Mouse (Mus musculus) liver, embryonic 13.5 days (tissue): Measurements from ENCODE around the gene Rnf103. TPM values are rescaled to one million over a fixed set of nuclear protein-coding genes. Genes with fewer than 3 reads are reported as not detected.
"Not testable (repeated sequence)": the region's sequence is repeated elsewhere in the genome, so short reads cannot be mapped to it uniquely, and the experiment has no call there.

Experiments used
- ATAC-seq: fragments of 200-750 bp; cut with Nextera tagmentation; 2 replicates; pipeline ENCODE4 v1.8.0; 2017; ENCODE audit warnings: low read depth, mild to moderate bottlenecking, moderate number of reproducible peaks, moderate library complexity
- DNase-seq: peaks from one replicate; pipeline ENCODE4 v3.0.0; 2022
- H3K27ac ChIP-seq: fragments of 300-500 bp; sonication (generic); 2 replicates; pipeline ENCODE4 v1.5.1; 2015; ENCODE audit warnings: moderate library complexity, mild to moderate bottlenecking, inconsistent platforms
- H3K27me3 ChIP-seq: fragments of 300-500 bp; sonication (generic); 2 replicates; pipeline ENCODE4 v1.6.1; 2015; ENCODE audit warnings: mild to moderate bottlenecking, inconsistent platforms
- H3K36me3 ChIP-seq: fragments of 300-500 bp; sonication (generic); 2 replicates; pipeline ENCODE4 v1.6.1; 2015; ENCODE audit warnings: mild to moderate bottlenecking, inconsistent platforms
- H3K4me1 ChIP-seq: fragments of 300-500 bp; sonication (generic); replicated peaks from 2 replicates; pipeline ENCODE4 v1.6.1; 2015; ENCODE audit warnings: inconsistent platforms
- H3K4me2 ChIP-seq: fragments of 300-500 bp; sonication (generic); 2 replicates; pipeline ENCODE4 v1.6.1; 2015; ENCODE audit warnings: inconsistent platforms, mild to moderate bottlenecking, moderate library complexity
- H3K4me3 ChIP-seq: fragments of 300-500 bp; sonication (generic); replicated peaks from 2 replicates; pipeline ENCODE4 v1.5.1; 2015; ENCODE audit warnings: mild to moderate bottlenecking, inconsistent platforms
- H3K9ac ChIP-seq: fragments of 300-500 bp; sonication (generic); 2 replicates; pipeline ENCODE4 v1.6.1; 2015; ENCODE audit warnings: mild to moderate bottlenecking, inconsistent platforms
- H3K9me3 ChIP-seq: fragments of 300-500 bp; sonication (generic); replicated peaks from 2 replicates; pipeline ENCODE4 v1.6.1; 2016; ENCODE audit warnings: inconsistent platforms
- WGBS: fragments of 180-500 bp; shearing (Covaris S2); methylation state at CpG from one replicate; pipeline ENCODE4 v1.1.7; 2015; ENCODE audit not compliant: insufficient replicate concordance; 5-methylcytosine and 5-hydroxymethylcytosine counted together
- polyA plus RNA-seq: library from polyadenylated mRNA; unstranded; fragments of >200 nt; fragmentation: Nextera tagmentation; extraction: Ambion mirVana; gene quantifications from 2 replicates; pipeline ENCODE4 v1.2.1, GENCODE M21; 2015

The Rnf103 gene
- 5.4 and 6.9 TPM in 2 replicates for polyA plus RNA-seq

DNA sequence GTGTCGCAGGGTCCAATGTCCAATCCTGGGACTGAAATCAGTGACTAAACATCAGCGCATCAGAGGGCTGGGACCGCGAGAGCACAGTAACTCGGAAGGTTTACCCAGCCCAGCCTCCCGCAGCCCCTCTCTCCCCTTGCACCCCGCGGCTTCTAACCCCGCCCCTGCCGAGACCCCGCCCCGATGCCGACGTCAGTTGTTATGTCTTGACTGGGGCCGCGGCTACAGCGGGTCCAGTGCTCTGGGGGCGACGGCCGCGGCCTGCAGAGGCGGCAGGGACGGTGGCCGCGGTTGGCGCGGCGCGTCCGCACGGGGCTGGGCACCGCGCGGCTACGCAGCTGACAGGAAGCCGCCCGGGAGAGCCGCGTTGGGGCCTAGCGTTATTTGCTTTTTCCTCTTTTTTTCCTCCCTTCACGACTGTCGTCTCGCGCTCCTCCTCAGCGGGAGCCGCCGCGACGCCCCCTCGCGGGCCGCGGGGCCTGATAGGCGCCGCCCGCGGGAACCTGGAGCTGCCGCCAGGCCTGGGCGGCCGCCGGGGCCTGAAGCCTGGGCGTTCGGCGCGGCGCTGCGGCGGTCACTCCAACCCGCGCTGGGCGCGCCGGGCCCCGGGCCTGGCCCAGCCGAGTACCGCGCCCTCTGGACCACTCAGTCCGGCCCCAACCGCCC lies at the start of gene Rnf103:
Rnf103 (plus strand) TSS at position 220 of the 666 bp plus-strand sequence.
- H3K9me3 ChIP-seq: no peaks in the 10 kb centered on the region
- DNase-seq (peak; percentile 78), ATAC-seq (peak; percentile 91)
- peaks cover 23% of the 10 kb centered on the region for H3K4me1 ChIP-seq
- H3K4me3 ChIP-seq: peak within 1 kb of the TSS; percentile 90
- H3K9ac ChIP-seq: peak within 1 kb of the TSS; percentile 96
- no peaks in the 10 kb centered on the region for H3K27me3 ChIP-seq
- 0 out of 2 replicates have a peak, but pooled peaks cover 2% of the 10 kb centered on the region for H3K36me3 ChIP-seq
- H3K27ac ChIP-seq: peak within 1 kb of the TSS; percentile 92
- under 1% methylated on average over 78 of the region's 79 CpGs for WGBS
- H3K4me2 ChIP-seq: peak within 1 kb of the TSS; percentile 95

DNA sequence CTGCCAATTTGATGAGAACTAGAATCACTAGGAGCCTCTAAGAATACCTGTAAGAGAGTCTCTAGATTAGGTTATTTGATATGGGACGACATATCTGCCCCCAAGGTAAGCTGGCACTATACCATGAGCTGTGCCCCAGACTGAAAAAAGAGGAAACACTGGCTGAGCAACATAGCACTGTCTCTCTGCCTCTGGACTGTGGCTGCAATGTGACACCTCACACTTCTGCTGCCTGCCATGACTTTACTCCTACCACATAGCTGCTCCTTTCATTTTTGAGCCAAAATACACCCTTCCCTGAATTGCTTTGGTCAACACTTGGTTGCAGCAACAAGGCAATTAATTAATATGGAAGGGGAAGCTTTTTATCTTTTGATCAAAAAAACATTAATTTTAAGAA lies 48.9 kb upstream of the Rnf103 start:
- H3K9me3 ChIP-seq: no peaks in the 10 kb centered on the region
- no peak overlapping the region for H3K4me2 ChIP-seq
- no peaks in the 10 kb centered on the region for H3K27me3 ChIP-seq
- no peak for DNase-seq
- H3K4me1 ChIP-seq: peaks cover 22% of the 10 kb centered on the region
- no peaks in the 10 kb centered on the region for H3K36me3 ChIP-seq
- H3K27ac ChIP-seq: no peak overlapping the region
- no peak overlapping the region for H3K4me3 ChIP-seq
- no peak for ATAC-seq
- 19% methylated on average over 1 of the region's 1 CpGs for WGBS
- H3K9ac ChIP-seq: no peak overlapping the region

DNA sequence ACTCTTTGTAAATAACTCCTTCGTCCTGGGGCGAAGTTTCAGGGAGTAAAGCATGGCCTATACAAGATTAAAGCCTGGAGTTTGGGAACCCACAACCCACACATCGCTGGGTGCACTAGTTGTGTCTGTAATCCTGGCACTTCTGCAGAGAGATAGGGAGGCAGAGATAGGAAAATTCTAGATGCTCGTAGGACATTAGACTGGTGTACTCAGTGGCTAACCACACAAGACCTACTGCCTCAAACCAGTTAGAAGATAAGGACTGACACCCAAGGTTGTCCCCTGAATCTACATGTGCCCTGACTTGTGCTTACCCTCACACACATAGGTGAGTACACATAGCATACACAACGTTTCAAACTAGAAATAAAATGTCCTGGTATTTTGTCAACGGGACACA lies 48.1 kb upstream of the Rnf103 start:
- H3K27me3 ChIP-seq: no peaks in the 10 kb centered on the region
- H3K36me3 ChIP-seq: no peaks in the 10 kb centered on the region
- H3K4me1 ChIP-seq: peaks cover 22% of the 10 kb centered on the region
- ATAC-seq (no peak), DNase-seq (no peak)
- WGBS: 45% methylated on average over 6 of the region's 6 CpGs
- no peak overlapping the region for H3K4me3 ChIP-seq
- H3K27ac ChIP-seq: no peak overlapping the region
- H3K4me2 ChIP-seq: no peak overlapping the region
- no peaks in the 10 kb centered on the region for H3K9me3 ChIP-seq
- no peak overlapping the region for H3K9ac ChIP-seq

DNA sequence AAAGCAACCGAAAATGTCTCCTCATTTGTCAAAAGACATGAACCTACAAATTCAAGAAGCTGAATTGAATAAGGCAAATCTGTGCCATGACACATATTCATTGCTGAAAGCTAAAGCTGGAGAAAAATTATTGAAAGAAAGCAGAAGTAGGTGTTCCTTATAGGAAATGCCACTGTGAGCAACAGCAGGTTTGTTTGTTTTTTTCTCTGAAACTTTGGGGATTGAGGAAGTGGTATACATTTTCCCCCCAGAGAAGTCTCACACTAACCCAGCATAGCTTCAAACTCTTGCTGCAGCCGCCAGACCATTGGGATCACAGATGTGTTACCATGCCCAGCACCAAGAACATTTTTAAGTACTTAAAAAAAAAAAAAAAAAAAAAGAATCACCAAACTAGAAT lies 40.9 kb upstream of the Rnf103 start:
- no peak for ATAC-seq
- WGBS: 30% methylated on average over 2 of the region's 2 CpGs
- no peaks in the 10 kb centered on the region for H3K4me1 ChIP-seq

DNA sequence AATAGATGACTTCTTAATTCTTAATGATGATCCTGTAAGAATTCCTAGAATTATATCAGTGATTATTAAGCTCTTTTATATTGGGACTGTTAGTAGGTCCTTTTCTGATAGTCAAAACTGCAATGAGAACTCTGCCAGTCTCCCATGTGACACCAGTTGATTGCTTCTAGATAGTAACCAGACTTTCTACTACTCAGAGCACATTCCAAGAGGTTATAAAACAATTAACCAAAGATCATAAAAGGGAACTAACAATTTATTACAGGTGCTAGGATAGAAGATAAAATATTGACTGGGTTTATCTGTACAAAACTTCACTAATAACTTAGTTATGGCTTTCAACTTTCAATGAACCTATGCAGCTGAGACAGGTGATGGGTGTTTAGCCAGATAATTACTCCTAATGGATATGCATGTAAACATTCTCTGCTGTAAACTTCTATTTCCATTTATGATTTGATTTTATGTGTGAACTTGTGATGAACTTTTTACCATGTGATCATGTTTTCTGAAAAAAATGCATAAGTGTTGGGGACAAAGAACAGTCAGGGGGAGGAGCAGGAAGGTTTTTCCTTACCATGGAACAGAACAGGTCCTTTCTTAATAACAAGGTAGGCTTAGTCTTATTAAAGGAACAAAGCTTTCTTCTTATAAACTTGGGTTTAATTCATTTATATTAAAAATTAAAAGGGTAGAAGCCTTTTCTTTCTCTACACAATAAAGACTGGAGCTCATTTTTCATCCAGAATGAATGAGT lies 39.5 kb upstream of the Rnf103 start:
- H3K36me3 ChIP-seq, H3K9me3 ChIP-seq, H3K4me2 ChIP-seq, H3K27me3 ChIP-seq, ATAC-seq, H3K4me1 ChIP-seq, DNase-seq, H3K4me3 ChIP-seq, H3K9ac ChIP-seq, H3K27ac ChIP-seq: not testable (repeated sequence)

More for the DNA sequence above, 40.9 kb upstream of the Rnf103 start:
- Histone ChIP-seq H3K9me3 (no peaks in the 10 kb centered on the region), H3K27ac (no peak overlapping the region), H3K27me3 (no peaks in the 10 kb centered on the region), H3K36me3 (no peaks in the 10 kb centered on the region), H3K4me3 (no peak overlapping the region), H3K4me2 (no peak overlapping the region), H3K9ac (no peak overlapping the region)
- DNase-seq: no peak

DNA sequence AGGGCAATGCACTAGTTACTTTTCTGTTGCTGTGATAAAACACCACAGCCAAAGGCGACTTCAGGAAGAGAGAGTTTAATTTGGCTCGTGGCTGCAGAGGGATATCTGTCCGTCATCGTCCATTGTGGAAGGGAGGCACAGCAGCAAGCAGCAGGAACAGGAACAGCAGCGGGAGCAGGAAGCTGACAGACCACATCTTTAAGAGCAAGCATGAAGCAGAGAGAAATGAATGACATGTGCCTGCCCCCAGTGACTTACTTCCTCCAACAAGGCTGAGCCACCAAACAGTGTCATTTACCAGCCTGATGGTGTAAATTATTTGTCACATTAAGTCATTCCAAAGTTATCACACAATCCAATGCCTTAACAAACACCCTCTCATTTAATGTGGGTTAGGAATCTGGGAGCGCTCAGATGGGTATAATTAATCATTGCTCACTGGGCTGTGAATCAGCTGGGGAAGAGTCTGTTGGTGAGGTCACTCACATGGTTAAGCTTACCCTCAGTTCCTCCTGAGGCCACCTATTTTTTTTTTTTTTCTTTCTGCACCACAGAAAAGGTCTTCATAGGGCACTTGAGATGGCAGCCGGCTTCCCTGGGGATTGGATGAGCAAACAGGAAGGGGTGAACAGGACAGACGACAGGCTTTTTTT lies 35.6 kb upstream of the Rnf103 start:
- no peak for ATAC-seq
- WGBS: 37% methylated on average over 8 of the region's 8 CpGs
- no peak overlapping the region for H3K4me2 ChIP-seq

DNA sequence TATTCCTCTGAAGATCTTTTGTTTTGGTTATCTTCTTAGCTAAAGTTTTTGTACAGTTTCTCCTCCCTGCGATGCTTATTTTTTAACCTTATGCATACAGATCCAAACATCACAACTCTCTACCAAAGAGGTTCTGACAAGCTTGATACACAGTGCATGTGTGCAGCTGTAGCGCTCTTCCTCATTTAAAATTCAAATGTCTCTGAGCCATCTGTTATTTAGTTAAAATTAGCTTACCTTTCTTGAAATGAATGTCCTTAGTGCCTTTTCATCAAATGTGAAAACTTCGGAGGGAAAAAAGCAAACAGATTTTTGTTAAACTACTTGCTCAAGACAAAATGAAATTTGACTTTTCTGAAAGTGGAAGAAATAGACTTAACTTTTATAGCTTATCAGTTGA lies 28.5 kb upstream of the Rnf103 start:
- WGBS: 74% methylated on average over 3 of the region's 3 CpGs

More for the DNA sequence above, 35.6 kb upstream of the Rnf103 start:
- Histone ChIP-seq H3K27ac (no peak overlapping the region), H3K9ac (no peak overlapping the region), H3K4me3 (no peak overlapping the region), H3K27me3 (no peaks in the 10 kb centered on the region), H3K9me3 (0 out of 2 replicates have a peak, but pooled peaks cover 4% of the 10 kb centered on the region), H3K36me3 (no peaks in the 10 kb centered on the region), H3K4me1 (no peaks in the 10 kb centered on the region)
- DNase-seq: no peak

DNA sequence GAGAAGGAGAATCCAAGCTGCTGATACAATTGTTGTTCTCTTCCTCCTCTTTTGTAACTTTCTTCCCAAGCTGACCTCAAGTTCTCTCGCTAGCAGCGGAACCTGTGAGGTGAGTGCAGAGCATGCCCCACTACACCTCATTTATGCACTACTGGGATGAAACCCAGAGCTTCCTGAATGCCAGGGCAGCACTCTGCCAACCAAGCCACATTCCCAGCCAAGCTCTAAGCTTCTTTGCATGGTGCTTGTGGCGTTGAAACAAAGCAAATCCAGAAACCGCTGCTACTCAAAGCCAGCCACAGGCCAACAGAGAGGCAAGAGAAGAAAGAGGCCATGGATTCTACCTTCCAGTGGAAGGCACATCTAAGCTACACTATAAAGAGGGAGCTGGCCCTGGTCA lies 25.9 kb upstream of the Rnf103 start:
- ATAC-seq: no peak
- Histone ChIP-seq H3K4me1 (no peaks in the 10 kb centered on the region), H3K9me3 (0 out of 2 replicates have a peak, but pooled peaks cover 2% of the 10 kb centered on the region), H3K9ac (no peak overlapping the region), H3K27ac (no peak overlapping the region), H3K4me3 (no peak overlapping the region), H3K4me2 (no peak overlapping the region), H3K36me3 (no peaks in the 10 kb centered on the region), H3K27me3 (no peaks in the 10 kb centered on the region)
- DNase-seq: no peak
- 68% methylated on average over 4 of the region's 4 CpGs for WGBS

More for the DNA sequence above, 28.5 kb upstream of the Rnf103 start:
- DNase-seq (no peak), ATAC-seq (no peak)
- no peaks in the 10 kb centered on the region for H3K4me1 ChIP-seq
- no peak overlapping the region for H3K27ac ChIP-seq
- H3K9me3 ChIP-seq: 0 out of 2 replicates have a peak, but pooled peaks cover 4% of the 10 kb centered on the region
- H3K36me3 ChIP-seq: no peaks in the 10 kb centered on the region
- H3K9ac ChIP-seq: no peak overlapping the region
- H3K27me3 ChIP-seq: no peaks in the 10 kb centered on the region
- no peak overlapping the region for H3K4me2 ChIP-seq
- H3K4me3 ChIP-seq: no peak overlapping the region

DNA sequence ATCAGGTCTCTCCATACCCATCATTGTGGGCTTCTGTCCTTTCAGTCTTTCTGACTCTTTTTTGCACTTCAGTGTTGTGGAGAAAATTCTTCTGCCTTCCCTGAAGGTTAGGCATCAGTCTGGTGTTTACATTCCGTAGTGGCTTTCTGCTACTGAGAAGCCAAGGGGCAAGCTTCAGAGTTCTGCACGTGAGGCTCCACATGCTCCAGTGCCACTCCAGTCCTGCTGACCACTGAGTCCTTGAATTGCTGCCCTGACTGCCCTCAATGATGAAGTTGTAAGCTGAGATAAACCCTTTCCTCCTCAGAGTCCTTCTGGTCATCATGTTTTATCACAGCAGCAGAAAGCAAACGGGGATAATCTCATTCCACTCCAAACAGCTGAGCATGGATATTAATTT lies 24.4 kb upstream of the Rnf103 start:
- DNase-seq (no peak), ATAC-seq (no peak)
- no peaks in the 10 kb centered on the region for H3K4me1 ChIP-seq
- no peaks in the 10 kb centered on the region for H3K36me3 ChIP-seq
- no peaks in the 10 kb centered on the region for H3K27me3 ChIP-seq
- H3K4me3 ChIP-seq: no peak overlapping the region
- no peak overlapping the region for H3K4me2 ChIP-seq
- no peak overlapping the region for H3K9ac ChIP-seq
- WGBS: 35% methylated on average over 3 of the region's 3 CpGs
- H3K27ac ChIP-seq: no peak overlapping the region
- no peaks in the 10 kb centered on the region for H3K9me3 ChIP-seq

DNA sequence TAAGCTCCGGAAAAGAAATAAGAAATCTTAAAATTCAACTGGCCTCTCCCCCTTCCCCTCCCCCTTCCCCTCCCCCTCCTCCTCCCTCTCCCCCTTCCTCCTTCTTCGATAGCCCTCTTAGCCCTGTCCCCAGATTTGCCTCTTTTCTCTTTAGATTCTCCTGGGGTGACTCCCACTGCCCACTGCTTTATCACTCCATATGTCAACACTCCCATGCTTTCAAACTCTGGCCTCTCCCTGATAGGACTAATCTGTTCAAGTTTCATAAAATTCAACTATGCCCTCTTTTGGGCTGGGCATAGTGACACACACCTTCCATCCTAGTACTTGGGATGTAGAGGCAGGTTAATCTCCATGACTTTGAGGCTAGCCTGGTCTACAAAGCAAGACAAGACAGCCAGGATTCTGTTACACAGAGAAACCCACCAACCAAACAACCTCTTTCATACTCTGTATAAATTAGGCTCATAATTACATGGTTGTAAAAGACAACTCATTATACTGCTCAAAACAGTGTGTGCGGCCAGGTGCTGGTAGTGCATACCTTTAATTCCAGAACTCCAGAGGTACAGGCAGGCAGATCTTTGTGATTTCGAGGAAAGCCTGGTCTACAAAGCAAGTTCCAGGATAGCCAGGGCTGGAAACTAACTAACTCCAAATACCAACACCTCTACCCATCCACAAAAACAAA lies 21.7 kb upstream of the Rnf103 start:
- 61% methylated on average over 4 of the region's 4 CpGs for WGBS
- 0 out of 2 replicates have a peak, but pooled peaks cover 4% of the 10 kb centered on the region for H3K4me1 ChIP-seq
- no peak overlapping the region for H3K9ac ChIP-seq
- DNase-seq (no peak), ATAC-seq (no peak)
- H3K36me3 ChIP-seq: no peaks in the 10 kb centered on the region
- no peaks in the 10 kb centered on the region for H3K27me3 ChIP-seq
- no peaks in the 10 kb centered on the region for H3K9me3 ChIP-seq
- H3K27ac ChIP-seq: no peak overlapping the region
- H3K4me2 ChIP-seq: no peak overlapping the region
- H3K4me3 ChIP-seq: no peak overlapping the region

DNA sequence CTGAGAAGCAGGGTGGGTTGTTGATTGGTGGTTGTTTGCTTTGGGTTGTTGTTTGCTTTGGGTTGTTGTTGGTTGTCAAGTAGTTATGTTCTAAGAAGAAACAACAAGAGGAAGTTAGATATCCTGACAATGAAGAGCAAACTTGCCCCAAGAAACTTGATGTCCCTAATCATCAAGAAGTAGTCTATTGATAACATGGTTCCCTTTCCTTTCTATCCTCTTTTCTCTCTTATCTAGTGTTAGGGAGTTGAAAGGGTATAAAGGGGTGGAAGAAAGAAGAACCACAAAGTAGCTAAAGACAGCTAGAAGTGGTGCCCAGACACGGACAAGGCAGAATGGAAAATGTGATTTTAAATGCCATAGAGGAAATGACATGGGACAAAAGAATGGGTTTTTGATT lies 20.9 kb upstream of the Rnf103 start:
- 11% methylated on average over 1 of the region's 1 CpGs for WGBS
- Histone ChIP-seq H3K36me3 (no peaks in the 10 kb centered on the region), H3K27ac (no peak overlapping the region), H3K27me3 (no peaks in the 10 kb centered on the region), H3K4me3 (no peak overlapping the region), H3K9ac (no peak overlapping the region), H3K4me1 (0 out of 2 replicates have a peak, but pooled peaks cover 4% of the 10 kb centered on the region), H3K4me2 (no peak overlapping the region), H3K9me3 (no peaks in the 10 kb centered on the region)
- no peak for DNase-seq
- no peak for ATAC-seq
